Mouse (Mus musculus): Measurements from ENCODE around the gene Rhobtb1.

DNA sequence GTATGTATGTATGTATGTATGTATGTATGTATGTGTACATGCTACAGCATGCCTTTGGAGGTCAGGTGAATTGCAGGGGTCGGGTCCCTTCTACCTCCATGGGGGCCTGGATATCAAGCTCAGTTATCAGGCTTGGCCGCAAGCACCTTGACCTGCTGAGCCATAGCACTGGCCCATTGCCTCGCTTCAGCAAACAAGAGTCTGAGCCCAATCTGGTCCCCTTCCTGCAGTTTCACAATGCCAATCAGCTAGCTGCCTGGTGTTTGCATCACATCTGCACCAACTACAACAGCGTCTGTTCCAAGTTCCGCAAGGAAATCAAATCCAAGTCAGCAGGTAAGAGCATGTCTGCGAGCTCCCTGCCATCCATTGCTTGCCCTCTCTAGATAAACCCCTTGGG is 137.5 kb downstream of the Rhobtb1 start:
- TF ChIP-seq POLR2A (IDR thresholded peaks at IDR 0.05; ENCODE audit: control insufficient read depth, low read depth, low read length): no peak
- no peak for TF ChIP-seq CTCF (IDR thresholded peaks at IDR 0.05; ENCODE audit: control insufficient read depth, insufficient read depth, insufficient replicate concordance, low read depth, low read length)

Data from testis, adult 2 months (tissue).